Mouse (Mus musculus): ENCODE measurements around the gene Lrrc57. TPM values are rescaled to one million over a fixed set of nuclear protein-coding genes. Genes with fewer than 3 reads are reported as not detected.

Lrrc57 gene
- polyA plus RNA-seq, 1 experiment, result 27.3 TPM

DNA sequence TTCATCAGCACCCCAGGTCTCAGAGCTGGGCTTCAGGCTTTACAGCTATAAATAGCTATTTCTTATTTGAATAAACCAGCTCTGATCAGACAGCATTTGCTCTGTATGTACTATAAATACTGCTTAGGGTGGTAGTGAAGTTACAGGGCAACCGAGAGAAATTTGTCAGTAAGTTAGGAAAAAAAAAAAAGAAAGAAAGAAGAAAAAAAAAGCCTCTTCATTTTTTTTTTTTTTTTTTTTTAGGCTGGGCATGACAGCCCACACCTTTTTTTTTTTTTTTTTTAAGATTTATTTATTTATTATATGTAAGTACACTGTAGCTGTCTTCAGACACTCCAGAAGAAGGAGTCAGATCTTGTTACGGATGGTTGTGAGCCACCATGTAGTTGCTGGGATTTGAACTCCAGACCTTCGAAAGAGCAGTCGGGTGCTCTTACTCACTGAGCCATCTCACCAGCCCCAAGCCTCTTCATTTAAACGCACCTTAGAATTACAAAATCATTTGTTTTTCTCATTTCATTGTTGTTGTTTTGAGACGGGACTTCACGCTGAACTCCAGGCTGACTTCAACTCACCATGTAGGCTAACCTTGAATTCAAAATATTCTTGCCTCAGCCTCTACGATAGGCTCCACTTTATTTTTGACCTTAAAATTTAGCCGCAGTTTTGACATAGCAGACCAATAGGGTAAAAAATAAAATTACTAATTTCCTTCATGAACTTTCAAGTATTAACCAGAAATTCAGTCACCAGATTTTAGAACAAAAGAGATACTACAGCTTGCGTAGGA, 19.0 kb upstream of the Lrrc57 start:
- TF ChIP-seq CTCF (IDR thresholded peaks at IDR 0.05; ENCODE audit: borderline replicate concordance, insufficient read depth, low read depth, low read length), result no peak
- no peak for TF ChIP-seq POLR2A (IDR thresholded peaks at IDR 0.05; ENCODE audit: borderline replicate concordance, insufficient read depth, low read length)
- Histone ChIP-seq H3K27me3 (ENCODE audit: control insufficient read depth, insufficient read depth, low read length) (no peaks in the 10 kb centered on the region), H3K4me1 (ENCODE audit: control insufficient read depth, insufficient read depth, low read length) (no peaks in the 10 kb centered on the region), H3K4me3 (replicated peaks; ENCODE audit: insufficient read depth, low read depth, low read length) (peak overlapping the region; percentile 77), H3K27ac (ENCODE audit: insufficient read depth, low read length) (no peak overlapping the region)
- DNase-seq, result peak in 1 of 2 experiments; percentile 15
- WGBS, result 20% methylated on average over 10 of the region's 10 CpGs

GRCm38 (mm10) chr2:120622920-120623319, 13.6 kb upstream of the Lrrc57 start:
- Histone ChIP-seq H3K4me3 (replicated peaks; ENCODE audit: insufficient read depth, low read depth, low read length) (no peak overlapping the region), H3K27ac (ENCODE audit: insufficient read depth, low read length) (no peak overlapping the region), H3K27me3 (ENCODE audit: control insufficient read depth, insufficient read depth, low read length) (no peaks in the 10 kb centered on the region), H3K4me1 (ENCODE audit: control insufficient read depth, insufficient read depth, low read length) (no peaks in the 10 kb centered on the region)
- DNase-seq, result no peak
- TF ChIP-seq POLR2A (IDR thresholded peaks at IDR 0.05; ENCODE audit: borderline replicate concordance, insufficient read depth, low read length) (no peak), CTCF (IDR thresholded peaks at IDR 0.05; ENCODE audit: borderline replicate concordance, insufficient read depth, low read depth, low read length) (no peak)

DNA sequence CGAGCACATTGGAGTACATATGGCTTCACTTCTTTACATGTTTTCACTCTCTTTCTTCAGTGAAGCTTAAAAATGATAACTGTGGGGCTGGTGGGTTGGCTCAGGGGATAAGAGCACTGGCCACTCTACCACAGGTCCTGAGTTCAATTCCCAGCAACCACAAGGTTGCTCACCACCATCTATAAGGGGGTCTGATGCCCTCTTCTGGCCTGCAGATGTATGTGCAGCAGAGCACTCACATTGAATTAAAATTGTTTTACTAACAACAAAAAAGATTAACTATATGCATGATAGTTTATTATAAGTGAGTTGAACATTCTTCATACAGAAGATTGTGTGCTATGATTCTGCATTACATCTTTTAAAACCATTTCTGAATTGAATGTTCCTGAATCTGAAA, 10.2 kb upstream of the Lrrc57 start:
- Histone ChIP-seq H3K27me3 (ENCODE audit: control insufficient read depth, insufficient read depth, low read length) (no peaks in the 10 kb centered on the region), H3K4me1 (ENCODE audit: control insufficient read depth, insufficient read depth, low read length) (no peaks in the 10 kb centered on the region), H3K27ac (ENCODE audit: insufficient read depth, low read length) (no peak overlapping the region), H3K4me3 (replicated peaks; ENCODE audit: insufficient read depth, low read depth, low read length) (no peak overlapping the region)
- TF ChIP-seq CTCF (IDR thresholded peaks at IDR 0.05; ENCODE audit: borderline replicate concordance, insufficient read depth, low read depth, low read length) (no peak), POLR2A (IDR thresholded peaks at IDR 0.05; ENCODE audit: borderline replicate concordance, insufficient read depth, low read length) (no peak)
- WGBS, result 97% methylated on average over 1 of the region's 1 CpGs
- no peak for DNase-seq

DNA sequence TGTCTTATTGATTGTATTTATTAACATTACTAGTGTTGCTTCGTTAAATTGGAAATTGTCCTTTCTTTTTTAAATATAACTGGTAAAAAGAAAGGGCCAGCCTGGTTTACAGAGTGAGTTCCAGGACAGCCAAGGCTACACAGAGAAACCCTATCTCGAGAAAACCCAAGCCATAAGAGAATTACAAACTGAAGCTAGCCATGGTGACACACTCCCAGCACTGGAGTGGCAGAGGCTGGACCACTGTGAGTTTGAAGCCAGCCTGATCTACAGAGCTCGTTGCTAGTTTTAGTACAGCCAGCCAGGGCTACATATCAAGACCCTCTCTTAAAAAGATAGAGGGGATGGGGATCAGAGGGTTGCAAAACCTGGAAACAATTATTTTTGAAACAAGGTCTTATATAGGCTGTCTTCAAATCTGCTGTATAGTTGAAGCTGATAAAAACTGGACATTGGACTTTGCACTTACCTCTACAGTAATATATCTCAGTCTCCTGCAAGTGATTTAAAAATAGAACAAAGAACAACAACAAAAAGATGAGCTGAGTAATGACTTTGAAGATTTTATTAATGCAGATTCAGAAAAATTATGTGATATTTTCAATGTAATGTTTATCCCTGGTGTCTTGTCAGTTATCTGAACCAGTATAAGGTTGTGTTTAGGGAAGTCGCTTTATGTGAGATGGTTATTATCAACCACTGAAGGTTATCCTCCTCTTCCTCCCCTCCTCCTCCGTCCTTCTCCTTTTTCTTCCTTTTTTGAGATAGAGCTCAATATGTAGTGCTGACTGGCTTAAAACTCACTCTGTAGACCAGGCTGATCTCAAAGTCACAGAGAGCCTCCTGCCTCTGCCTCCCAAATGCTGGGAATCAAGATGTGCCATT, 7.2 kb upstream of the Lrrc57 start:
- WGBS, result 89% methylated on average over 5 of the region's 5 CpGs
- Histone ChIP-seq H3K4me1 (ENCODE audit: control insufficient read depth, insufficient read depth, low read length) (no peaks in the 10 kb centered on the region), H3K4me3 (replicated peaks; ENCODE audit: insufficient read depth, low read depth, low read length) (no peak overlapping the region), H3K27ac (ENCODE audit: insufficient read depth, low read length) (no peak overlapping the region), H3K27me3 (ENCODE audit: control insufficient read depth, insufficient read depth, low read length) (no peaks in the 10 kb centered on the region)
- no peak for DNase-seq
- TF ChIP-seq POLR2A (IDR thresholded peaks at IDR 0.05; ENCODE audit: borderline replicate concordance, insufficient read depth, low read length) (no peak), CTCF (IDR thresholded peaks at IDR 0.05; ENCODE audit: borderline replicate concordance, insufficient read depth, low read depth, low read length) (no peak)

DNA sequence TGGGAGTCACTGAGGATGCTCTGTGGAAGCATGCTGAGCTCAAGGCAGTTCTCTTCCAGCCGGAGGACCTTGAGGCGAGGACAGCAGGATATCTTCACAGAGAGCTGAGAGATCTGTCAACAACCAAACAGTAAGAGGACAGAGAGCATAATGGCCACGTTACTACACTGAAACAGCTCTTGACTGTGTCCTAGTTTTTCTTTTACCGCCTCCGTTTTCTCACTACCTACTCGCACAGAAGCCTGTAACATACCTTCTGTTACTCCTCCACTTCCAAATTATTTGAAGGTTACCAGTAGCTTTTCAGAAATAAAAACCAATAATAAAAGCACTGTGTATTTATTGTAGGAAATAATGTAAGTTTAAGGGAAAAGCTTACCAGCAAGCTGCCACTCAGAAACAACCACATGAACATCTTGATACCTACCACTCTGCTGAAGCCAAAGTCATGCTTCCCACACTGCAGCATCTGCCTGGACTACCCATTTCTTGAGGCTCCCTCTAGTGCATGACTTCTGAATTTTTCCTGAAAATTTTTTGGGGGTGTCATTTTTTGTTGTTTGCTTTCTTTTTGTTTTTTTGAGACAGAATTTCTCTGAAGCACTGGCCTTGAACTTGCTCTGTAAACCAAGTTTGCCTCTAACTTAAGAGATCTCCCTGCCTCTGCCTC, 3.2 kb downstream of the Lrrc57 start:
- H3K27me3 ChIP-seq (ENCODE audit: control insufficient read depth, insufficient read depth, low read length), result no peaks in the 10 kb centered on the region
- no peak overlapping the region for H3K4me3 ChIP-seq (replicated peaks; ENCODE audit: insufficient read depth, low read depth, low read length)
- H3K4me1 ChIP-seq (ENCODE audit: control insufficient read depth, insufficient read depth, low read length), result 0 out of 2 replicates have a peak, but pooled peaks cover 5% of the 10 kb centered on the region
- no peak for DNase-seq
- no peak for TF ChIP-seq CTCF (IDR thresholded peaks at IDR 0.05; ENCODE audit: borderline replicate concordance, insufficient read depth, low read depth, low read length)
- TF ChIP-seq POLR2A (IDR thresholded peaks at IDR 0.05; ENCODE audit: borderline replicate concordance, insufficient read depth, low read length), result no peak
- 82% methylated on average over 6 of the region's 6 CpGs for WGBS
- H3K27ac ChIP-seq (ENCODE audit: insufficient read depth, low read length), result no peak overlapping the region

GRCm38 (mm10) chr2:120599506-120599905, 9.8 kb downstream of the Lrrc57 start:
- no peak overlapping the region for H3K4me3 ChIP-seq (replicated peaks; ENCODE audit: insufficient read depth, low read depth, low read length)
- H3K27me3 ChIP-seq (ENCODE audit: control insufficient read depth, insufficient read depth, low read length), result no peaks in the 10 kb centered on the region
- H3K4me1 ChIP-seq (ENCODE audit: control insufficient read depth, insufficient read depth, low read length), result no peaks in the 10 kb centered on the region
- no peak for DNase-seq
- 90% methylated on average over 4 of the region's 4 CpGs for WGBS
- TF ChIP-seq CTCF (IDR thresholded peaks at IDR 0.05; ENCODE audit: borderline replicate concordance, insufficient read depth, low read depth, low read length) (no peak), POLR2A (IDR thresholded peaks at IDR 0.05; ENCODE audit: borderline replicate concordance, insufficient read depth, low read length) (no peak)
- H3K27ac ChIP-seq (ENCODE audit: insufficient read depth, low read length), result no peak overlapping the region

GRCm38 (mm10) chr2:120597734-120598133, 11.6 kb downstream of the Lrrc57 start:
- Histone ChIP-seq H3K27me3 (ENCODE audit: control insufficient read depth, insufficient read depth, low read length) (no peaks in the 10 kb centered on the region), H3K27ac (ENCODE audit: insufficient read depth, low read length) (no peak overlapping the region), H3K4me3 (replicated peaks; ENCODE audit: insufficient read depth, low read depth, low read length) (no peak overlapping the region), H3K4me1 (ENCODE audit: control insufficient read depth, insufficient read depth, low read length) (no peaks in the 10 kb centered on the region)
- TF ChIP-seq POLR2A (IDR thresholded peaks at IDR 0.05; ENCODE audit: borderline replicate concordance, insufficient read depth, low read length) (no peak), CTCF (IDR thresholded peaks at IDR 0.05; ENCODE audit: borderline replicate concordance, insufficient read depth, low read depth, low read length) (no peak)
- DNase-seq, result no peak
- WGBS, result 87% methylated on average over 2 of the region's 2 CpGs

Data from cerebellum, adult 2 months (tissue).